Comparison of ENCODE assay signal across 9 mouse cellular contexts in genomic region chr4:89282036-89282566, GRCm38 (mm10). TPM values are rescaled to one million over a fixed set of nuclear protein-coding genes. Genes with fewer than 3 reads are reported as not detected.
A peak's percentile ranks its signal among the peaks of the same experiment; 100 is the strongest.
DNase-seq lines count a peak whose midpoint lies in the region; ATAC-seq and TF ChIP-seq lines count a peak whose summit lies in the region.
"Had no signal": no experiment of that assay in that cellular context is flagged by ENCODE, and none has a peak within 500 bp of the region (broad histone marks: within the 10 kb centered on the region; RNA-seq: fewer than 3 reads in every experiment).

No protein-coding gene starts in this region.

- H3K4me2 ChIP-seq in forebrain, embryonic 16.5 days (ENCODE audit: low read length), result peak overlapping the region; percentile 2; the same call in 1 of the 2 replicates
- 0 out of 2 replicates have a peak overlapping the region, but pooled peaks have one; percentile 3 for H3K4me2 ChIP-seq in midbrain, embryonic 13.5 days (replicated peaks)

- H3K4me3 ChIP-seq in E14TG2a.4 (replicated peaks; ENCODE audit: low read length), result peak overlapping the region; percentile 70
- H3K4me3 ChIP-seq in forebrain, embryonic 16.5 days (replicated peaks; ENCODE audit: low read length), result no peak overlapping the region
- no peak overlapping the region; the same call in 1 of the 2 replicates for H3K4me3 ChIP-seq in midbrain, embryonic 13.5 days (replicated peaks)
- H3K4me3 ChIP-seq: erythroblast, embryonic 14.5 days had no signal

- 0% methylated on average over 25 of the region's 25 CpGs for WGBS in forebrain, embryonic 16.5 days
- 0% methylated on average over 25 of the region's 25 CpGs for WGBS in midbrain, embryonic 13.5 days

- H3K4me1 ChIP-seq in E14TG2a.4 (replicated peaks; ENCODE audit: low read depth, low read length), result peaks cover 19% of the 10 kb centered on the region
- no peaks in the 10 kb centered on the region for H3K4me1 ChIP-seq in forebrain, embryonic 16.5 days (replicated peaks; ENCODE audit: control insufficient read depth, insufficient read depth, low read length)
- H3K4me1 ChIP-seq in midbrain, embryonic 13.5 days (replicated peaks), result peaks cover 6% of the 10 kb centered on the region

- no peak overlapping the region for H3K9ac ChIP-seq in forebrain, embryonic 16.5 days (replicated peaks; ENCODE audit: low read depth, low read length)
- no peak overlapping the region for H3K9ac ChIP-seq in midbrain, embryonic 13.5 days (replicated peaks)

- peak; percentile 95 for DNase-seq in adipocyte (ENCODE audit: low spot score)
- DNase-seq in kidney, postnatal 4 days, result peak; percentile 40 to 53
- DNase-seq in left cerebral cortex, adult 8-10 months (ENCODE audit: low spot score in 2 of 2), result no peak
- no peak for DNase-seq in spleen, postnatal 14 days (ENCODE audit: low spot score in 2 of 2)
- DNase-seq in left cerebral cortex, postnatal 14 days (ENCODE audit: low spot score in 2 of 2), result no peak

- H3K27me3 ChIP-seq in E14TG2a.4 (ENCODE audit: insufficient read depth, low read length), result peaks cover 79% of the 10 kb centered on the region
- peaks cover 77% of the 10 kb centered on the region for H3K27me3 ChIP-seq in forebrain, embryonic 16.5 days (replicated peaks; ENCODE audit: control insufficient read depth, insufficient read depth, low read length)
- H3K27me3 ChIP-seq in midbrain, embryonic 13.5 days, result peaks cover 90% of the 10 kb centered on the region

- H3K27ac ChIP-seq in forebrain, embryonic 16.5 days (ENCODE audit: low read length), result no peak overlapping the region
- H3K27ac ChIP-seq in midbrain, embryonic 13.5 days, result no peak overlapping the region

- peaks cover 7% of the 10 kb centered on the region for H3K9me3 ChIP-seq in E14TG2a.4 (ENCODE audit: low read length)
- H3K9me3 ChIP-seq in forebrain, embryonic 16.5 days (ENCODE audit: control insufficient read depth, low read length), result no peaks in the 10 kb centered on the region
- H3K9me3 ChIP-seq in midbrain, embryonic 13.5 days, result no peaks in the 10 kb centered on the region

- H3K36me3 ChIP-seq in E14TG2a.4 (ENCODE audit: insufficient read depth, low read length), result no peaks in the 10 kb centered on the region
- no peaks in the 10 kb centered on the region for H3K36me3 ChIP-seq in forebrain, embryonic 16.5 days (ENCODE audit: control insufficient read depth, insufficient read depth)
- H3K36me3 ChIP-seq in midbrain, embryonic 13.5 days, result no peaks in the 10 kb centered on the region

- peak; percentile 38 for TF ChIP-seq CTCF in E14TG2a.4 (conservative IDR thresholded peaks at IDR 0.05; ENCODE audit: low read length)

- peak; percentile 74 for ATAC-seq in forebrain, embryonic 16.5 days
- peak; percentile 83 for ATAC-seq in midbrain, embryonic 13.5 days

- intact Hi-C loops in left cerebral cortex, postnatal 14 days (cut with DNase I), result no loop called here

RNA-seq across cellular contexts. Expression of gene Cdkn2a, which starts 12.4 kb away (rescaled TPM):
- not detected in 2 replicates for polyA plus RNA-seq in forebrain, embryonic 16.5 days (2015; fragmentation: Nextera tagmentation; extraction: Ambion mirVana)
- polyA plus RNA-seq in midbrain, embryonic 13.5 days (2015; fragmentation: Nextera tagmentation; extraction: Ambion mirVana), result not detected in 2 replicates
- 1 to 10 TPM in 1 of 4 experiments, under 1 TPM in 3; 0.74 to 1.2 (median 0.79) TPM for total RNA-seq in left cerebral cortex, adult 8-10 months (2022)
- under 1 TPM; 0.38 to 0.70 TPM for total RNA-seq in left cerebral cortex, postnatal 14 days (2021)

RNA-seq across cellular contexts. Expression of gene Cdkn2b, which starts 28.7 kb away (rescaled TPM):
- polyA plus RNA-seq in forebrain, embryonic 16.5 days (2015; fragmentation: Nextera tagmentation; extraction: Ambion mirVana), result 0.46 and 0.54 TPM in 2 replicates
- 0.34 and 0.40 TPM in 2 replicates for polyA plus RNA-seq in midbrain, embryonic 13.5 days (2015; fragmentation: Nextera tagmentation; extraction: Ambion mirVana)
- 1 to 10 TPM in 2 of 4 experiments, under 1 TPM in 2; 0.78 to 1.4 (median 1.0) TPM for total RNA-seq in left cerebral cortex, adult 8-10 months (2022)
- total RNA-seq in left cerebral cortex, postnatal 14 days (2021), result 1 to 10 TPM; 2.7 to 2.8 TPM
- polyA plus RNA-seq: erythroblast, embryonic 14.5 days had no signal

Comparison
In these comparisons a context has a peak if more than half of its experiments do, and no peak if none do; other contexts are left out.
1. DNase-seq: peak in adipocyte (single experiment) and kidney, postnatal 4 days (2 of 2); none in left cerebral cortex, adult 8-10 months (0 of 2), spleen, postnatal 14 days (0 of 2) and left cerebral cortex, postnatal 14 days (0 of 2).